Mouse (Mus musculus) midbrain, embryonic 11.5 days (tissue): ENCODE results near the gene Ank3. TPM values are rescaled to one million over a fixed set of nuclear protein-coding genes. Genes with fewer than 3 reads are reported as not detected.

Experiments used
- ATAC-seq: fragments of 200-750 bp; cut with Nextera tagmentation; 2 replicates; pipeline ENCODE4 v1.8.0; 2017; ENCODE audit warnings: moderate TSS enrichment, moderate library complexity; ENCODE audit not compliant: low FRiP score
- DNase-seq: peaks from one replicate; pipeline ENCODE4 v3.0.0; 2015; ENCODE audit warnings: low spot score; ENCODE audit errors: missing footprints
- H3K27ac ChIP-seq: fragments of 300-500 bp; sonication (generic); 2 replicates; pipeline ENCODE4 v1.5.1; 2014; ENCODE audit warnings: low read depth, low read length
- H3K27me3 ChIP-seq: fragments of 300-500 bp; sonication (generic); 2 replicates; pipeline ENCODE4 v1.6.1; 2014; ENCODE audit warnings: mild to moderate bottlenecking, low read length, moderate library complexity, mixed read lengths; ENCODE audit not compliant: control insufficient read depth, insufficient read depth
- H3K36me3 ChIP-seq: fragments of 300-500 bp; sonication (generic); 2 replicates; pipeline ENCODE4 v1.6.1; 2014; ENCODE audit warnings: mild to moderate bottlenecking, low read length, moderate library complexity, mixed read lengths; ENCODE audit not compliant: control insufficient read depth, insufficient read depth
- H3K4me1 ChIP-seq: fragments of 300-500 bp; sonication (generic); 2 replicates; pipeline ENCODE4 v1.6.1; 2014; ENCODE audit warnings: low read length; ENCODE audit not compliant: control insufficient read depth, insufficient read depth
- H3K4me2 ChIP-seq: fragments of 300-500 bp; sonication (generic); 2 replicates; pipeline ENCODE4 v1.6.1; 2014; ENCODE audit warnings: mild to moderate bottlenecking, moderate library complexity
- H3K4me3 ChIP-seq: fragments of 300-500 bp; sonication (generic); 2 replicates; pipeline ENCODE4 v1.5.1; 2014; ENCODE audit warnings: low read depth, low read length
- H3K9ac ChIP-seq: fragments of 300-500 bp; sonication (generic); 2 replicates; pipeline ENCODE4 v1.6.1; 2014; ENCODE audit warnings: low read length
- H3K9me3 ChIP-seq: fragments of 300-500 bp; sonication (generic); 2 replicates; pipeline ENCODE4 v1.6.1; 2016; ENCODE audit warnings: low read length; ENCODE audit not compliant: control insufficient read depth
- WGBS: fragments of 180-500 bp; shearing (Covaris S2); extraction: QIAGEN DNeasy Blood & Tissue Kit; methylation state at CpG from one replicate; pipeline ENCODE4 v1.1.7; 2014; 5-methylcytosine and 5-hydroxymethylcytosine counted together
- polyA plus RNA-seq: library from polyadenylated mRNA; unstranded; fragments of >200 nt; fragmentation: Nextera tagmentation; extraction: Ambion mirVana; gene quantifications from 2 replicates; pipeline ENCODE4 v1.2.1, GENCODE M21; 2014

Ank3 gene
- polyA plus RNA-seq, 1 experiment from 2014 or later = 58.8 TPM

DNA sequence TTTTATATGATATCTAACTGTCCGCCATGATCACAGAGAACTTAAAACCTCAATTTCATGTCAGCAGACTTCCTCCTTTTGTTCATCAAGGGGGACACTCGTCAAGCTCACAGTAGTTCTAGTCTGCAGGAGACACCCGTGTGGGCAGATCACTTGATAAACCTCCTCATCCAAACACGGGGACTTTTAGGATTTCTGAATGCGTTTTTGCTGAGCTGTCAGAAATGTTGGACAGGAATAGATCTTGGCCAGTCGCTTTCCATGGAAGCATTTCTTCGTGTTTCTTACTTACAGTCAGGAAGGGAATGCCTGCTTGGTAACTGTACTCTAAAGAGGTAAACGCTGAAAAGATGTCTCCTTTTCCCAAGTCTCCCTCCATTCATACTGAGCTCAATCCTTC lies 598.5 kb downstream of the Ank3 start:
- WGBS = 90% methylated on average over 8 of the region's 8 CpGs
- Histone ChIP-seq H3K4me2 (no peak overlapping the region), H3K4me3 (no peak overlapping the region), H3K36me3 (peaks cover 19% of the 10 kb centered on the region), H3K9ac (no peak overlapping the region), H3K27ac (no peak overlapping the region), H3K27me3 (no peaks in the 10 kb centered on the region), H3K9me3 (peaks cover 8% of the 10 kb centered on the region; the same call in 1 of the 2 replicates), H3K4me1 (no peaks in the 10 kb centered on the region)
- DNase-seq (no peak), ATAC-seq (no peak)

DNA sequence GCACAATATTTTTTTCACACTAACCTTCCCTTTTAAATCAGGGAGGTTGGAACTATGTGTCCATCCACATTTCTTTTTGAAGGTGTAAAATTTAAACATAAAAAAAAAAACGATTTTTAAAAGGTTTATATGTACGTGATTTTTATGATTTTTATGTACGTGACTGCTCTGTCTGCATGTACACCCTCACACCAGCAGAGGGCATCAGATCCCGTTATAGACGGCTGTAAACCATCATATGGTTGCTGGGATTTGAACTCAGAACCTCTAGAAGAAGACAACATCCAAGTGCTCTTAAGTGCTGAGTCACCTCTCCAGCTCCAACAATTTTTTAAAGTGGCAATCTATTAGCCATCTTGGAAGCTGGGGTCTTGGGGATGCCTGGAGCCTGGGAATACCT lies 605.5 kb downstream of the Ank3 start:
- no peak overlapping the region for H3K9ac ChIP-seq
- no peak overlapping the region for H3K27ac ChIP-seq
- 92% methylated on average over 5 of the region's 5 CpGs for WGBS
- no peaks in the 10 kb centered on the region for H3K9me3 ChIP-seq
- H3K4me1 ChIP-seq = no peaks in the 10 kb centered on the region
- ATAC-seq (no peak), DNase-seq (no peak)
- no peak overlapping the region for H3K4me2 ChIP-seq
- no peak overlapping the region for H3K4me3 ChIP-seq
- H3K27me3 ChIP-seq = no peaks in the 10 kb centered on the region
- H3K36me3 ChIP-seq = peaks cover 17% of the 10 kb centered on the region

DNA sequence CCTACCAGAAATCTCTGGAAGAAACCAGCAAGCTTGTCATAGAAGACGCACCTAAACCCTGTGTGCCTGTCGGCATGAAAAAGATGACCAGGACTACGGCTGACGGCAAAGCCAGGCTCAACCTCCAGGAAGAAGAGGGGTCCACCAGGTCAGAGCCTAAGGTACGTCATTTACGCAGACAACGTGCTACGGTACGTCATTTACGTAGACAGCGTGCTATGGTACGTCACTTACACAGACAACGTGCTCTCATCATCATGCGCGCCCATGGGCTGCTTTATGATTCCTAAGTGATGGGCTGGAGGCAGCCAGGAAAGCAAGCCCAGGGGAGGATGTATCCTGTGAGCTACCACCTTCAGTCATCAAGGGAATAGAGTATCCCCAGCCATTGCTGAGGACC lies 606.3 kb downstream of the Ank3 start:
- Histone ChIP-seq H3K9ac (no peak overlapping the region), H3K9me3 (no peaks in the 10 kb centered on the region), H3K27me3 (no peaks in the 10 kb centered on the region), H3K4me3 (no peak overlapping the region), H3K36me3 (peaks cover 13% of the 10 kb centered on the region), H3K4me1 (no peaks in the 10 kb centered on the region), H3K27ac (no peak overlapping the region), H3K4me2 (no peak overlapping the region)
- DNase-seq (no peak), ATAC-seq (no peak)
- 93% methylated on average over 15 of the region's 15 CpGs for WGBS

GRCm38 (mm10) chr10:70006380-70006779 lies 607.8 kb downstream of the Ank3 start:
- 76% methylated on average over 9 of the region's 9 CpGs for WGBS
- H3K4me2 ChIP-seq = no peak overlapping the region
- DNase-seq = no peak

DNA sequence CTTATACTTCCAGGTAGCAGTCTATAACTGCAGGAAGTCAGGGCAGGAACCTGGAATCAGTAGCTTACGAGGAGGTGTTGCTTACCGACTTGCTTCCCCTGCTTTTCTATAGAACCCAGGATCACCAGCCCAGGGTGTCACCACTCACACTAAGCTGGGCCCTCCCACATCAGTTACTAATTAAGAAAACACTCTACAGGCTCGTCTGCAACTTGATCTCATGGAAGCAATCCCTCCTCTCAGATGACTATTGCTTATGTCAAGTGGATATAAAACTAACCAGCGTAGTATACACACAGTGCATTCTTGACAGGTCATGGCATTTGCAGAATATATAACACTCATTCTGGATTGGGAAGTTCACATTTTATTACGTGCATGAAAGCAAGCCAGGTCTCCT lies 613.2 kb downstream of the Ank3 start:
- 77% methylated on average over 5 of the region's 5 CpGs for WGBS
- DNase-seq (no peak), ATAC-seq (no peak)
- H3K27ac ChIP-seq = no peak overlapping the region
- H3K36me3 ChIP-seq = no peaks in the 10 kb centered on the region
- no peaks in the 10 kb centered on the region for H3K27me3 ChIP-seq
- H3K4me3 ChIP-seq = no peak overlapping the region
- H3K4me2 ChIP-seq = no peak overlapping the region
- no peaks in the 10 kb centered on the region for H3K9me3 ChIP-seq
- no peaks in the 10 kb centered on the region for H3K4me1 ChIP-seq
- H3K9ac ChIP-seq = no peak overlapping the region

More at GRCm38 (mm10) chr10:70006380-70006779, 607.8 kb downstream of the Ank3 start:
- Histone ChIP-seq H3K27me3 (no peaks in the 10 kb centered on the region), H3K4me3 (no peak overlapping the region), H3K36me3 (peaks cover 11% of the 10 kb centered on the region), H3K4me1 (no peaks in the 10 kb centered on the region), H3K9me3 (no peaks in the 10 kb centered on the region), H3K9ac (no peak overlapping the region), H3K27ac (no peak overlapping the region)
- no peak for ATAC-seq

DNA sequence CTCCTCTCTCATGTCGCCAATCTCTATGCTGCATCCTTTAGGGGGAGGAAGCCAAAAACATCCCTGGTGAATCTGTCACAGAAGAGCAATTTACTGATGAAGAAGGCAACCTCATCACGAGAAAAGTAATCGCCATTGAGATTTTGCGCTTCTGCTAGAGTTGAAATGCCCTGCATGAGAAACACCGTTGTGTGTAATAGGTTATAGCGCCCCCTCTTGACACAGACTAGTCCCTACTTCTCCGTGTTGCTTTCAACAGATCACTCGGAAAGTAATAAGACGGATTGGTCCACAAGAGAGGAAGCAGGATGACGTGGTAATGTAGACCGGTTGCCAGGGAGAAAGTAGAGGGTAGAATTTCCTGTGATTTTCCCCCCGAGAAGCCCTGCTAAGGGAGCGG lies 615.4 kb downstream of the Ank3 start:
- H3K4me3 ChIP-seq = no peak overlapping the region
- H3K9me3 ChIP-seq = no peaks in the 10 kb centered on the region
- no peak for DNase-seq
- WGBS = 91% methylated on average over 13 of the region's 13 CpGs
- ATAC-seq = no peak
- no peaks in the 10 kb centered on the region for H3K4me1 ChIP-seq
- H3K4me2 ChIP-seq = no peak overlapping the region
- H3K27me3 ChIP-seq = no peaks in the 10 kb centered on the region
- H3K36me3 ChIP-seq = no peaks in the 10 kb centered on the region
- H3K9ac ChIP-seq = no peak overlapping the region
- H3K27ac ChIP-seq = no peak overlapping the region

DNA sequence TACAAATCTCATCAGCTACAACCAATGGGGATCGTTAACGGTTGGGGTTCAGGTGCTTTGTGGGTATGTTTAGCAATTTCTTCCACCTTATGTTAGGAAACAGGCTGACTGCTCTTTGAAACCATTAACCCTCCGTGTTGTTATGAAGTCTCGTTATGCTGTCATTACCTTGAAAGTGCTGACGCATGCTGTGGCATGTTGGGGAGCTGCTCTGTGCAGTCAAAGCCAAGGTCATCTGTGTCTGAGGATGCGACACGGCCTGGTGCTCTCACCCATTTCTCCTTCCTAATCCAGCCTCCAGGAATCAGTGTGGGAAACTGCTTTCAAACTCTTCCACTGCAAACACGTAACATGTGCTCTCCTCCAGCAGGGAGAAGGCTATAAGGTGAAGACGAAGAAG lies 616.6 kb downstream of the Ank3 start:
- H3K9me3 ChIP-seq = no peaks in the 10 kb centered on the region
- no peak for ATAC-seq
- H3K36me3 ChIP-seq = no peaks in the 10 kb centered on the region
- H3K4me2 ChIP-seq = no peak overlapping the region
- no peak overlapping the region for H3K9ac ChIP-seq
- no peak overlapping the region for H3K27ac ChIP-seq
- WGBS = 93% methylated on average over 9 of the region's 9 CpGs
- DNase-seq = no peak
- H3K27me3 ChIP-seq = no peaks in the 10 kb centered on the region
- H3K4me1 ChIP-seq = no peaks in the 10 kb centered on the region
- no peak overlapping the region for H3K4me3 ChIP-seq

DNA sequence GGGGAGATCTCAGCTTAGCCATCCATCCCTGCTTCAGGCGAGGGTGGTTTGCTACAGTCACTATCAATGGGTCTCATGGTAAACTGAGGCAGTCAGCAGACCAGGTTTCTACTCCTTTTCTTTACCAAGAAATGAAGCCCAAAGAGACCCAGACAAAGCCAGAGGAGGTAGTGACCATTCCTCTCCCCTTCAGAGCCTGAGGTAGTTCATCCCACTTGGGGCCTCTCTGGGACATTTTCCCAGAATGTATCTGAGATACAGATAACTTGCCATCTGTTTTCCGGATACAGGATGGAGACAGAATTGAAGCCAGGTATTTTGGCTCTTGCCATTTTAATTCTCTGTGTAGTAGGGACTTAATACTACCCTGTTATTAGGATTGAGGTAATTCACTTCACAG lies 620.1 kb downstream of the Ank3 start:
- H3K4me1 ChIP-seq = no peaks in the 10 kb centered on the region
- H3K4me2 ChIP-seq = no peak overlapping the region
- WGBS = 87% methylated on average over 2 of the region's 2 CpGs

GRCm38 (mm10) chr10:70021667-70022066 lies 623.1 kb downstream of the Ank3 start:
- no peak overlapping the region for H3K27ac ChIP-seq
- WGBS = 88% methylated on average over 10 of the region's 10 CpGs
- ATAC-seq = no peak
- no peak overlapping the region for H3K9ac ChIP-seq
- H3K36me3 ChIP-seq = no peaks in the 10 kb centered on the region
- no peaks in the 10 kb centered on the region for H3K4me1 ChIP-seq
- H3K27me3 ChIP-seq = no peaks in the 10 kb centered on the region
- no peaks in the 10 kb centered on the region for H3K9me3 ChIP-seq
- H3K4me3 ChIP-seq = no peak overlapping the region
- H3K4me2 ChIP-seq = no peak overlapping the region
- DNase-seq = peak; percentile 77

More for the DNA sequence above, 620.1 kb downstream of the Ank3 start:
- no peaks in the 10 kb centered on the region for H3K36me3 ChIP-seq
- no peak overlapping the region for H3K4me3 ChIP-seq
- DNase-seq (peak; percentile 71), ATAC-seq (no peak)
- H3K27ac ChIP-seq = no peak overlapping the region
- no peak overlapping the region for H3K9ac ChIP-seq
- no peaks in the 10 kb centered on the region for H3K27me3 ChIP-seq
- H3K9me3 ChIP-seq = no peaks in the 10 kb centered on the region

GRCm38 (mm10) chr10:70022596-70022995 lies 624.0 kb downstream of the Ank3 start:
- no peak overlapping the region for H3K4me2 ChIP-seq
- no peaks in the 10 kb centered on the region for H3K9me3 ChIP-seq
- ATAC-seq = no peak
- H3K27ac ChIP-seq = no peak overlapping the region
- H3K4me1 ChIP-seq = no peaks in the 10 kb centered on the region
- H3K4me3 ChIP-seq = no peak overlapping the region
- DNase-seq = no peak
- no peak overlapping the region for H3K9ac ChIP-seq
- no peaks in the 10 kb centered on the region for H3K27me3 ChIP-seq
- WGBS = 73% methylated on average over 5 of the region's 5 CpGs
- no peaks in the 10 kb centered on the region for H3K36me3 ChIP-seq
